Comparison of ENCODE assay signal across 8 mouse cellular contexts in the genomic region with DNA sequence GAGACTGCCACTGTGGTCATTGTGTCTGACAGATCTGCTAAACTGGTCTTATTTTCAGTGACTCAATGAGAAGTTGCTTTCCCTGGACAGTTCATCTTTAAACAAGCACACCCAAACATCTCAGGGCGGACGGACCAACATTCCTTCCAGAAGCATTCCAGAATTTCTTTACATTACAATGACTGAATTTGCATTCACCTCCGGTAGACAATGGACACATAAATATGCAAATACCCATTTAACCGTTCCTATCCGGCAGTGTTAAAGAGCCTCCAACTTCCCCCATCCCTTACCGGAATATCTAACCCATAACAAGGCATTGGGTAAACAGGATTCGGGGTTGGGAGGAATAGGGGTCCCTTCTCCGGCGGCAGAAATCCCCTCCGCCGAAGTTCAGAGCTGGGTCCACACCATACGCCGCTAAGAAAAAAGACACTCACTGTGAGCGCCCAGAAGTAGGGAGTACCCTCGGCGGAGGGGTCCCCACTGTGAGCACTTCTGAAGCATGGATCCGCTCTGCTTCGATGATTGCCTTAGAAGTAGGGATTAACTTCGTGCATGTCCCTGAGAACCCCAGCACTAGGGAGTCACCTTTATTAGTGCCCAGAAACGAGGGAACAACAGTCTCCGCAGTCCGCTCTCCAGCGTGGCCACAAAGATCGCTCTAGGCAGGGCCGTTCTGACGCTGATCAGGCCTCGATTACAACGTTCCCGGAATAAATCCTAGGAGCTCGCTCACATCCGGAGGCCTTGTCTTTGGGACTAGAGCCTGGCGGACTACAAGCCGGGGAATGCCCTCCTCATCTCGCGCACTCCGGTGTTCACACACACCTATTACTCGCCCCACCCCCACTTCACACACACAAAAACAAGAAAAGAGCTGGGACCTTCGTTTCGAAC. TPM values are rescaled to one million over a fixed set of nuclear protein-coding genes. Genes with fewer than 3 reads are reported as not detected.
DNase-seq lines count a peak whose midpoint lies in the region; ATAC-seq lines count a peak whose summit lies in the region.

No protein-coding gene starts in this region.

- H3K4me2 ChIP-seq in lung, embryonic 15.5 days: peak overlapping the region; percentile 61
- peak overlapping the region; percentile 75 for H3K4me2 ChIP-seq in intestine, embryonic 15.5 days (replicated peaks)
- H3K4me2 ChIP-seq in neural tube, embryonic 12.5 days (replicated peaks): peak overlapping the region; percentile 75

- no peaks in the 10 kb centered on the region for H3K9me3 ChIP-seq in lung, embryonic 15.5 days
- H3K9me3 ChIP-seq in embryonic facial prominence, embryonic 10.5 days: no peaks in the 10 kb centered on the region
- H3K9me3 ChIP-seq in intestine, embryonic 15.5 days: no peaks in the 10 kb centered on the region
- no peaks in the 10 kb centered on the region for H3K9me3 ChIP-seq in neural tube, embryonic 12.5 days

- WGBS in lung, embryonic 15.5 days: under 1% methylated on average over 39 of the region's 39 CpGs
- under 1% methylated on average over 39 of the region's 39 CpGs for WGBS in embryonic facial prominence, embryonic 10.5 days
- WGBS in intestine, embryonic 15.5 days: under 1% methylated on average over 39 of the region's 39 CpGs
- WGBS in neural tube, embryonic 12.5 days: under 1% methylated on average over 39 of the region's 39 CpGs

- H3K4me3 ChIP-seq in lung, embryonic 15.5 days: peak overlapping the region; percentile 100
- peak overlapping the region; percentile 100 for H3K4me3 ChIP-seq in embryonic facial prominence, embryonic 10.5 days
- peak overlapping the region; percentile 92 for H3K4me3 ChIP-seq in intestine, embryonic 15.5 days (replicated peaks)
- H3K4me3 ChIP-seq in neural tube, embryonic 12.5 days: peak overlapping the region; percentile 100

- no peak for DNase-seq in lung, postnatal 36 days
- DNase-seq in embryonic facial prominence, embryonic 10.5 days (ENCODE audit: low spot score): no peak
- DNase-seq in adrenal gland, adult 8-10 months: no peak
- DNase-seq in gastrocnemius, postnatal 10 days: no peak
- DNase-seq in testis, postnatal 10 days (ENCODE audit: low spot score): no peak

- no peaks in the 10 kb centered on the region for H3K27me3 ChIP-seq in lung, embryonic 15.5 days
- H3K27me3 ChIP-seq in embryonic facial prominence, embryonic 10.5 days (replicated peaks; ENCODE audit: low read depth, poor library complexity, severe bottlenecking): no peaks in the 10 kb centered on the region
- no peaks in the 10 kb centered on the region for H3K27me3 ChIP-seq in intestine, embryonic 15.5 days (replicated peaks)
- H3K27me3 ChIP-seq in neural tube, embryonic 12.5 days (replicated peaks): no peaks in the 10 kb centered on the region

- peak; percentile 2 for ATAC-seq in lung, embryonic 15.5 days (ENCODE audit: borderline replicate concordance, extremely low read depth, low FRiP score, low TSS enrichment)
- ATAC-seq in intestine, embryonic 15.5 days: peak; percentile 64
- ATAC-seq in neural tube, embryonic 12.5 days (ENCODE audit: low FRiP score, low read depth): peak; percentile 42

- H3K36me3 ChIP-seq in lung, embryonic 15.5 days: peaks cover 5% of the 10 kb centered on the region
- H3K36me3 ChIP-seq in embryonic facial prominence, embryonic 10.5 days (replicated peaks): peaks cover 51% of the 10 kb centered on the region
- peaks cover 6% of the 10 kb centered on the region; the same call in 1 of the 2 replicates for H3K36me3 ChIP-seq in intestine, embryonic 15.5 days
- peaks cover 7% of the 10 kb centered on the region for H3K36me3 ChIP-seq in neural tube, embryonic 12.5 days

- H3K27ac ChIP-seq in lung, embryonic 15.5 days: peak overlapping the region; percentile 81
- peak overlapping the region; percentile 98 for H3K27ac ChIP-seq in embryonic facial prominence, embryonic 10.5 days (replicated peaks)
- peak overlapping the region; percentile 84 for H3K27ac ChIP-seq in intestine, embryonic 15.5 days
- H3K27ac ChIP-seq in neural tube, embryonic 12.5 days: peak overlapping the region; percentile 37

- peak overlapping the region; percentile 83 for H3K9ac ChIP-seq in lung, embryonic 15.5 days
- peak overlapping the region; percentile 78 for H3K9ac ChIP-seq in intestine, embryonic 15.5 days
- peak overlapping the region; percentile 88 for H3K9ac ChIP-seq in neural tube, embryonic 12.5 days

- H3K4me1 ChIP-seq in lung, embryonic 15.5 days: peaks cover 31% of the 10 kb centered on the region
- peaks cover 24% of the 10 kb centered on the region for H3K4me1 ChIP-seq in embryonic facial prominence, embryonic 10.5 days
- peaks cover 17% of the 10 kb centered on the region for H3K4me1 ChIP-seq in intestine, embryonic 15.5 days (replicated peaks)
- H3K4me1 ChIP-seq in neural tube, embryonic 12.5 days: peaks cover 18% of the 10 kb centered on the region

RNA-seq across cellular contexts. Expression of a gene that starts 0.5 kb away (rescaled TPM):
- 29.3 and 31.7 TPM in 2 replicates for polyA plus RNA-seq in lung, embryonic 15.5 days (2015; fragmentation: Nextera tagmentation; extraction: Ambion mirVana)
- polyA plus RNA-seq in embryonic facial prominence, embryonic 10.5 days (2016; fragmentation: Nextera tagmentation; extraction: Ambion mirVana): 33.1 and 34.3 TPM in 2 replicates
- 22.8 and 23.2 TPM in 2 replicates for polyA plus RNA-seq in intestine, embryonic 15.5 days (2015; fragmentation: Nextera tagmentation; extraction: Ambion mirVana)
- polyA plus RNA-seq in neural tube, embryonic 12.5 days (2016; fragmentation: Nextera tagmentation; extraction: Ambion mirVana): 32.0 and 33.6 TPM in 2 replicates
- 10 to 100 TPM; 41.3 to 60.8 (median 49.4) TPM for total RNA-seq in adrenal gland, adult 8-10 months (2022)
- total RNA-seq in gastrocnemius, postnatal 10 days (2021): 10 to 100 TPM; 21.4 to 32.2 TPM

RNA-seq across cellular contexts. Expression of a gene that starts 0.6 kb away (rescaled TPM):
- 55.0 and 56.0 TPM in 2 replicates for polyA plus RNA-seq in lung, embryonic 15.5 days (2015; fragmentation: Nextera tagmentation; extraction: Ambion mirVana)
- polyA plus RNA-seq in embryonic facial prominence, embryonic 10.5 days (2016; fragmentation: Nextera tagmentation; extraction: Ambion mirVana): 46.7 and 51.7 TPM in 2 replicates
- 52.6 and 55.1 TPM in 2 replicates for polyA plus RNA-seq in intestine, embryonic 15.5 days (2015; fragmentation: Nextera tagmentation; extraction: Ambion mirVana)
- polyA plus RNA-seq in neural tube, embryonic 12.5 days (2016; fragmentation: Nextera tagmentation; extraction: Ambion mirVana): 53.8 and 56.8 TPM in 2 replicates
- total RNA-seq in adrenal gland, adult 8-10 months (2022): 10 to 100 TPM; 58.4 to 65.5 (median 64.0) TPM
- 10 to 100 TPM; 50.4 to 51.6 TPM for total RNA-seq in gastrocnemius, postnatal 10 days (2021)

RNA-seq across cellular contexts. Expression of a gene that starts 15.8 kb away (rescaled TPM):
- 0.72 and 1.9 TPM in 2 replicates for polyA plus RNA-seq in lung, embryonic 15.5 days (2015; fragmentation: Nextera tagmentation; extraction: Ambion mirVana)
- polyA plus RNA-seq in embryonic facial prominence, embryonic 10.5 days (2016; fragmentation: Nextera tagmentation; extraction: Ambion mirVana): 0.38 and 0.66 TPM in 2 replicates
- polyA plus RNA-seq in intestine, embryonic 15.5 days (2015; fragmentation: Nextera tagmentation; extraction: Ambion mirVana): 2.3 and 4.6 TPM in 2 replicates
- 0.43 and 0.52 TPM in 2 replicates for polyA plus RNA-seq in neural tube, embryonic 12.5 days (2016; fragmentation: Nextera tagmentation; extraction: Ambion mirVana)
- 1 to 10 TPM in 2 of 4 experiments, under 1 TPM in 2; 0.81 to 2.3 (median 1.1) TPM for total RNA-seq in adrenal gland, adult 8-10 months (2022)
- total RNA-seq in gastrocnemius, postnatal 10 days (2021): 1 to 10 TPM in 1 of 2 experiments, under 1 TPM in 1; 0.52 to 1.8 TPM

Comparison
In these comparisons a context has a peak if more than half of its experiments do, and no peak if none do; other contexts are left out.
1. ATAC-seq: peak in every context shown above with its lines; median percentile 64 in intestine, embryonic 15.5 days; 42 in neural tube, embryonic 12.5 days; 2 in lung, embryonic 15.5 days.
2. H3K27ac ChIP-seq: peak in every context shown above with its lines; median percentile 98 in embryonic facial prominence, embryonic 10.5 days; 84 in intestine, embryonic 15.5 days; 81 in lung, embryonic 15.5 days; 37 in neural tube, embryonic 12.5 days.